ENCODE assay signal across 18 mouse cellular contexts in genomic region chrX:96876239-96876638, GRCm38 (mm10).
A peak's percentile ranks its signal among the peaks of the same experiment; 100 is the strongest.
DNase-seq lines count a peak whose midpoint lies in the region; ATAC-seq and TF ChIP-seq lines count a peak whose summit lies in the region.
"Had no signal": no experiment of that assay in that cellular context is flagged by ENCODE, and none has a peak within 500 bp of the region (broad histone marks: within the 10 kb centered on the region; RNA-seq: fewer than 3 reads in every experiment).

No protein-coding gene starts in this region.

- H3K36me3 ChIP-seq in forebrain, embryonic 14.5 days (ENCODE audit: control insufficient read depth, insufficient read depth, low read length): no peaks in the 10 kb centered on the region
- H3K36me3 ChIP-seq in forebrain, embryonic 10.5 days (replicated peaks): no peaks in the 10 kb centered on the region
- no peaks in the 10 kb centered on the region for H3K36me3 ChIP-seq in kidney, postnatal 0 days (ENCODE audit: insufficient read depth, low read length)

- WGBS in forebrain, embryonic 14.5 days: 66% methylated on average over 2 of the region's 2 CpGs
- WGBS in forebrain, embryonic 10.5 days: 70% methylated on average over 2 of the region's 2 CpGs
- 65% methylated on average over 2 of the region's 2 CpGs for WGBS in kidney, postnatal 0 days

- no peak for ATAC-seq in forebrain, embryonic 14.5 days
- no peak for ATAC-seq in kidney, postnatal 0 days (replicated peaks; ENCODE audit: low FRiP score, low read depth)
- no peak for ATAC-seq in megakaryocyte-erythroid progenitor cell, adult 5-6 weeks (replicated peaks; ENCODE audit: low FRiP score, low TSS enrichment, poor library complexity, severe bottlenecking)
- ATAC-seq: forebrain, embryonic 16.5 days; lung, postnatal 0 days had no signal

- peak; percentile 40 for DNase-seq in forebrain, embryonic 14.5 days (ENCODE audit: low spot score)
- DNase-seq in forebrain, embryonic 10.5 days (ENCODE audit: extremely low spot score, low spot score): no peak
- peak; percentile 15 for DNase-seq in kidney, postnatal 0 days (ENCODE audit: low spot score)
- no peak for DNase-seq in kidney, postnatal 14 days
- peak; percentile 14 for DNase-seq in 3T3-L1 (ENCODE audit: low read depth, low spot score)
- DNase-seq in brain, adult 2 months (ENCODE audit: low read depth, low spot score): peak; percentile 5
- DNase-seq in spleen, adult 12 weeks (ENCODE audit: low spot score): no peak
- DNase-seq: B cell, adult 2 months; heart, postnatal 36 days; kidney, adult 11 months; kidney, postnatal 10 days; layer of hippocampus, adult 9-11 months; thymus, postnatal 36 days had no signal

- no peaks in the 10 kb centered on the region for H3K4me1 ChIP-seq in forebrain, embryonic 14.5 days (ENCODE audit: control insufficient read depth, insufficient read depth, low read length)
- H3K4me1 ChIP-seq in forebrain, embryonic 10.5 days: no peaks in the 10 kb centered on the region
- no peaks in the 10 kb centered on the region for H3K4me1 ChIP-seq in kidney, postnatal 0 days (replicated peaks; ENCODE audit: insufficient read depth, low read length)

- no peaks in the 10 kb centered on the region for H3K9me3 ChIP-seq in forebrain, embryonic 14.5 days (replicated peaks; ENCODE audit: control insufficient read depth, low read length)
- no peaks in the 10 kb centered on the region for H3K9me3 ChIP-seq in forebrain, embryonic 10.5 days
- H3K9me3 ChIP-seq in kidney, postnatal 0 days (replicated peaks; ENCODE audit: low read length): no peaks in the 10 kb centered on the region

- TF ChIP-seq CTCF in kidney, postnatal 0 days (IDR thresholded peaks at IDR 0.05; ENCODE audit: low read depth): peak; percentile 42; the same call in 1 of the 2 replicates

- no peaks in the 10 kb centered on the region for H3K27me3 ChIP-seq in forebrain, embryonic 14.5 days (replicated peaks; ENCODE audit: control insufficient read depth, insufficient read depth, low read length)
- no peaks in the 10 kb centered on the region for H3K27me3 ChIP-seq in forebrain, embryonic 10.5 days (ENCODE audit: poor library complexity, severe bottlenecking)
- no peaks in the 10 kb centered on the region for H3K27me3 ChIP-seq in kidney, postnatal 0 days (ENCODE audit: insufficient read depth, low read length)

- no peak overlapping the region for H3K4me3 ChIP-seq in forebrain, embryonic 14.5 days (ENCODE audit: low read depth, low read length)
- no peak overlapping the region for H3K4me3 ChIP-seq in forebrain, embryonic 10.5 days
- no peak overlapping the region for H3K4me3 ChIP-seq in kidney, postnatal 0 days (replicated peaks; ENCODE audit: low read depth, low read length)

- no peak overlapping the region for H3K9ac ChIP-seq in forebrain, embryonic 14.5 days (ENCODE audit: low read length)
- no peak overlapping the region for H3K9ac ChIP-seq in kidney, postnatal 0 days (ENCODE audit: low read depth, low read length)
- H3K9ac ChIP-seq: liver, embryonic 14.5 days had no signal

- no peak overlapping the region for H3K27ac ChIP-seq in forebrain, embryonic 14.5 days (ENCODE audit: low read depth, low read length)
- no peak overlapping the region for H3K27ac ChIP-seq in forebrain, embryonic 10.5 days
- no peak overlapping the region for H3K27ac ChIP-seq in kidney, postnatal 0 days
- H3K27ac ChIP-seq: liver, embryonic 14.5 days had no signal

- H3K4me2 ChIP-seq in forebrain, embryonic 14.5 days (ENCODE audit: low read length): no peak overlapping the region
- no peak overlapping the region for H3K4me2 ChIP-seq in kidney, postnatal 0 days (ENCODE audit: low read length)
- H3K4me2 ChIP-seq: heart, embryonic 11.5 days had no signal

Comparison
In these comparisons a context has a peak if more than half of its experiments do, and no peak if none do; other contexts are left out.
1. DNase-seq: peak in forebrain, embryonic 14.5 days (single experiment), kidney, postnatal 0 days (single experiment), 3T3-L1 (single experiment) and brain, adult 2 months (single experiment); none in forebrain, embryonic 10.5 days (single experiment), kidney, postnatal 14 days (single experiment) and spleen, adult 12 weeks (single experiment).